Mouse (Mus musculus) lung, adult 2 months (tissue): ENCODE measurements around the gene Olfr1192-ps1. TPM values are rescaled to one million over a fixed set of nuclear protein-coding genes. Genes with fewer than 3 reads are reported as not detected.
"Not testable (repeated sequence)": the region's sequence is repeated elsewhere in the genome, so short reads cannot be mapped to it uniquely, and the experiment has no call there.

ENCODE experiments used
- DNase-seq: peaks from one replicate; pipeline ENCODE4 v3.0.0; 2022
- H3K4me1 ChIP-seq: fragments of 200-500 bp; 2 replicates; pipeline ENCODE4 v1.6.1; 2011; ENCODE audit warnings: low read length; ENCODE audit not compliant: control insufficient read depth, insufficient read depth
- H3K4me3 ChIP-seq: fragments of 200-500 bp; replicated peaks from 2 replicates; pipeline ENCODE3; 2011; ENCODE audit warnings: low read depth, mild to moderate bottlenecking, control low read depth, low read length; ENCODE audit errors: extremely low read depth
- CTCF ChIP-seq: fragments of 200-500 bp; IDR thresholded peaks from 2 replicates; pipeline ENCODE4 v1.5.1; 2011; ENCODE audit warnings: mild to moderate bottlenecking, low read length, control low read depth; ENCODE audit not compliant: insufficient read depth
- POLR2A ChIP-seq: fragments of 200-500 bp; IDR thresholded peaks from 2 replicates; pipeline ENCODE4 v1.6.1; 2011; ENCODE audit warnings: low read depth, mild to moderate bottlenecking, control low read depth, low read length, borderline replicate concordance; ENCODE audit errors: extremely low read depth
- WGBS: fragments of 180-500 bp; shearing (Covaris S2); methylation state at CpG from one replicate; pipeline ENCODE4 v1.1.7; 2018; 5-methylcytosine and 5-hydroxymethylcytosine counted together
- polyA plus RNA-seq: library from polyadenylated mRNA; depleted of rRNA; stranded (reverse); fragments of >200 nt; gene quantifications from 2 replicates; pipeline ENCODE4 v1.2.3, GENCODE M21; 2012; rRNA removed

Gene Olfr1192-ps1
- polyA plus RNA-seq, result not detected in 2 replicates

DNA sequence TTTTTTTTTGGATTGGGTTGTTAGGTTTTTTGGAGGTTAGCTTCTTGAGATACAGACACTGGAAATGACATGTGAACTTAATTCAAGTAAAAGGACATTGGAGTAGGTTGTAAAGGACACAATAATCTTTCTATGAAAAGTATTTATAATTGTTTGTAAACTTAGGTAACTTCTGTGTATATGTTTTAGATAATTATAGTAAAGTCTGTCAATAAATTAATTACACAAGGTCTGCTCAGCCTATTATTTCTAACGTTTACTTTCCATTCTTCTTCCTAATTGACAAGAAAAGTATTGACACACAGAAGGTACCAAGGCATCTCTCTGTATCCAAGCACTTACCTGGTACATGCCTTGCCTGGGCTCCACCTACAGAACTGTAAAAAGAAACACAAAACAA is at the start of gene Olfr1192-ps1:
Gene Olfr1192-ps1 (plus strand): TSS at position 301 of the 400 bp plus-strand sequence.
- no peaks in the 10 kb centered on the region for H3K4me1 ChIP-seq
- H3K4me3 ChIP-seq, result no peak within 1 kb of the TSS
- 24% methylated on average over 1 of the region's 1 CpGs for WGBS
- DNase-seq, result no peak
- TF ChIP-seq POLR2A (no peak), CTCF (no peak)

DNA sequence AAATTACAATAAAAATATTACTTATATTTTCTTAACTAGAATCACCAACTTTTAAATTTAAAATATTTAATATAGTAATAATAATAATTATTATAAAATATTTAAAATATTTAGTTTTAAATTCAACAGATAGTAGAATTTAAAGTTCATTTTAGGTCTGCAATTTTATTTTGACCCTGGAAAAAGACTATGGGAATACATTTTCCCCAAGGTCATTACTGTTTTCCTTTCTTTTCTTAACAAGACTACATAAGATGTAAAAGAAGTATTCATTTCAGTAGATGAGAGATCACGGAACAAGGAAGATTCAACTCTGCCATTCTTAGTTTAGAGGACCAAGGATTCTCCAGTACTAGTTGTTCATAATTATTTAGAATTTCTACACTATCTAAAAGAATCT is 8.1 kb upstream of the Olfr1192-ps1 start, which contains the start of gene Olfr1191-ps1:
Gene Olfr1191-ps1 (plus strand): TSS at position 301 of the 400 bp plus-strand sequence.
- 77% methylated on average over 1 of the region's 1 CpGs for WGBS
- DNase-seq, H3K4me3 ChIP-seq, H3K4me1 ChIP-seq: not testable (repeated sequence)

DNA sequence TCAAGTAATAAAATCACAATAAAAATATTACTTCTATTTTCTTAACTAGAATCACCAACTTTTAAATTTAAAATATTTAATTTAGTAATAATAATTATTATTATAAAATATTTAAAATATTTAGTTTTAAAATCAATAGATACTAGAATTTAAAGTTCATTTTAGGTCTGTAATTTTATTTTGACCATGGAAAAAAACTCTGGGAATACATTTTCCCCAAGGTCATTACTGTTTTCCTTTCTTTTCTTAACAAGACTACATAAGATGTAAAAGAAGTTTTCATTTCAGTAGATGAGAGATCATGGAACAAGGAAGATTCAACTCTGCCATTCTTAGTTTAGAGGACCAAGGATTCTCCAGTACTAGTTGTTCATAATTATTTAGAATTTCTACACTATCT is 27.0 kb downstream of the Olfr1192-ps1 start, which contains the start of gene Olfr1193:
Gene Olfr1193 (plus strand): TSS at position 301 of the 400 bp plus-strand sequence.
- not testable (repeated sequence) for H3K4me1 ChIP-seq, DNase-seq

DNA sequence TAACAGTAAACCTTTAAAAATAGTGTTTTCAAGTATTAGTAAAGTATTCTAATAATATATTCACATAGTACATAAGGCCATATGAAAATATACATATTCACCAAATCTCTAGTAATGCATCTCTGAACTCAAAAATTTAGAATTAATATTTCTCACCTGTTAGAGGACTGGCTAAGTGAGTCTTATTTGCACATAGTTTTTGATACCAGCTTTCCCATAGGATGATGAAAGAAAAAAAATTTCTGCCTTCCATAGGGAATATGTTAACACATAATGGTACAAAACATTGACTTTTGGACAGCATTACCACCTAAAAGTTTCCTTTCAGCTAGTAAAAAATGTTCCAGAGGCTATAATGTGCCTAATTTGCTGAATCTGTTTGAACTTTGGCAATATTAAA is 40.8 kb downstream of the Olfr1192-ps1 start, which contains the start of gene Olfr1195:
Gene Olfr1195 (minus strand): TSS at position 101 of the 400 bp plus-strand sequence.
- Histone ChIP-seq H3K4me1 (no peaks in the 10 kb centered on the region), H3K4me3 (no peak within 1 kb of the TSS)
- DNase-seq, result no peak
- TF ChIP-seq POLR2A (no peak), CTCF (no peak)

More for the DNA sequence above, 27.0 kb downstream of the Olfr1192-ps1 start, which contains the start of gene Olfr1193:
- not testable (repeated sequence) for H3K4me3 ChIP-seq

DNA sequence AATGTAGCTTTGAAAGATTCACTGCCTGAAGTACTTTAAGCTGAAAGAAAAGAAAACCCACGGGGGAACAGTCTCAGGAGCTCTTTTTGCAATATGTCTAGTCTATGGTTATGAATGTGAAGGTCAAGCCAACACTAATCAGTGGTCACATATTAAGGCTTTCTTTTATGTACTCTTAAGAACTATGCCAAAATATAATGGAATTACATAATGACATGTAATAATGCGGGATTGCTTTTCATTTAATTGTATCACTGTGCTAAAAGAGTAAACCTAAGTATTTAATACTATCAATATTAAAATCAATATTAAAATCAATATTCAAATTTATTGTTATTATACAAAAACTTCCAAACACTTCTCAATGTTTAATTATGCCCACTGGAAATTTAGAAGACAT is 56.2 kb downstream of the Olfr1192-ps1 start, which contains the start of gene Olfr1196:
Gene Olfr1196 (minus strand): TSS at position 101 of the 400 bp plus-strand sequence.
- Histone ChIP-seq H3K4me1 (no peaks in the 10 kb centered on the region), H3K4me3 (no peak within 1 kb of the TSS)
- 80% methylated on average over 2 of the region's 2 CpGs for WGBS
- no peak for TF ChIP-seq POLR2A
- TF ChIP-seq CTCF, result no peak
- DNase-seq, result no peak

Other genes with a start within 250 kb of the Olfr1192-ps1 start
- gene Olfr1179, start 242.1 kb upstream of the Olfr1192-ps1 start, polyA plus RNA-seq, result not detected in 2 replicates
- not detected in 2 replicates for gene Olfr1180, start 229.4 kb upstream of the Olfr1192-ps1 start, polyA plus RNA-seq
- not detected in 2 replicates for gene Olfr1181, start 222.3 kb upstream of the Olfr1192-ps1 start, polyA plus RNA-seq
- gene Gm13757, start 199.4 kb upstream of the Olfr1192-ps1 start, polyA plus RNA-seq, result not detected in 2 replicates
- gene Olfr1183, start 193.6 kb upstream of the Olfr1192-ps1 start, polyA plus RNA-seq, result not detected in 2 replicates
- not detected in 2 replicates for gene Olfr1184, start 164.9 kb upstream of the Olfr1192-ps1 start, polyA plus RNA-seq
- not detected in 2 replicates for gene Olfr1185-ps1, start 155.2 kb upstream of the Olfr1192-ps1 start, polyA plus RNA-seq
- gene Olfr1186, start 130.0 kb upstream of the Olfr1192-ps1 start, polyA plus RNA-seq, result not detected in 2 replicates
- gene Olfr1188, start 91.6 kb upstream of the Olfr1192-ps1 start, polyA plus RNA-seq, result not detected in 2 replicates
- not detected in 2 replicates for gene Olfr1189, start 62.1 kb upstream of the Olfr1192-ps1 start, polyA plus RNA-seq
- not detected in 2 replicates for gene Olfr1191-ps1, start 8.0 kb upstream of the Olfr1192-ps1 start, polyA plus RNA-seq
- not detected in 2 replicates for gene Olfr1193, start 27.1 kb downstream of the Olfr1192-ps1 start, polyA plus RNA-seq
- not detected in 2 replicates for gene Olfr1195, start 40.7 kb downstream of the Olfr1192-ps1 start, polyA plus RNA-seq
- not detected in 2 replicates for gene Olfr1196, start 56.1 kb downstream of the Olfr1192-ps1 start, polyA plus RNA-seq
- gene Olfr1197, start 83.9 kb downstream of the Olfr1192-ps1 start, polyA plus RNA-seq, result not detected in 2 replicates
- not detected in 2 replicates for gene Olfr1198, start 102.9 kb downstream of the Olfr1192-ps1 start, polyA plus RNA-seq
- not detected in 2 replicates for gene Olfr1199, start 112.0 kb downstream of the Olfr1192-ps1 start, polyA plus RNA-seq
- gene Olfr1200, start 122.0 kb downstream of the Olfr1192-ps1 start, polyA plus RNA-seq, result not detected in 2 replicates
- not detected in 2 replicates for gene Olfr1201, start 144.5 kb downstream of the Olfr1192-ps1 start, polyA plus RNA-seq
- gene Olfr1202, start 166.0 kb downstream of the Olfr1192-ps1 start, polyA plus RNA-seq, result not detected in 2 replicates
- not detected in 2 replicates for gene Olfr1205, start 181.2 kb downstream of the Olfr1192-ps1 start, polyA plus RNA-seq
- not detected in 2 replicates for gene Olfr1204, start 200.8 kb downstream of the Olfr1192-ps1 start, polyA plus RNA-seq
- not detected in 2 replicates for gene Olfr1206, start 214.7 kb downstream of the Olfr1192-ps1 start, polyA plus RNA-seq